ENCODE assay signal across 8 mouse cellular contexts in genomic region chr8:120113758-120114255, GRCm38 (mm10). TPM values are rescaled to one million over a fixed set of nuclear protein-coding genes. Genes with fewer than 3 reads are reported as not detected.
DNase-seq lines count a peak whose midpoint lies in the region; ATAC-seq lines count a peak whose summit lies in the region.

Gene 6430548M08Rik (plus strand): TSS chr8:120114152.

- H3K27me3 ChIP-seq in hindbrain, embryonic 11.5 days (ENCODE audit: control insufficient read depth, insufficient read depth, low read length), result peaks cover 21% of the 10 kb centered on the region

- under 1% methylated on average over 55 of the region's 61 CpGs for WGBS in hindbrain, embryonic 11.5 days

- peak; percentile 100 for DNase-seq in Muller cell, postnatal 12 days (ENCODE audit: inconsistent ontology term)
- DNase-seq in cerebellum, adult 9-11 months, result peak; percentile 100
- peak; percentile 100 for DNase-seq in frontal cortex, adult 2 months (ENCODE audit: extremely low spot score in 1 of 2, low spot score in 1 of 2)
- peak; percentile 100 for DNase-seq in hindbrain, embryonic 11.5 days (ENCODE audit: low spot score)
- DNase-seq in layer of hippocampus, postnatal 10 days (ENCODE audit: low spot score in 2 of 2), result peak; percentile 99 to 100
- peak; percentile 100 for DNase-seq in lung, postnatal 10 days
- DNase-seq in ovary, postnatal 36 days (ENCODE audit: low spot score), result peak; percentile 100
- DNase-seq in thymus, postnatal 25 days, result peak; percentile 100

- H3K9ac ChIP-seq in hindbrain, embryonic 11.5 days (ENCODE audit: low read depth, low read length), result peak within 1 kb of the TSS; percentile 64

- H3K9me3 ChIP-seq in hindbrain, embryonic 11.5 days (ENCODE audit: control insufficient read depth, low read length), result no peaks in the 10 kb centered on the region

- H3K4me3 ChIP-seq in hindbrain, embryonic 11.5 days (ENCODE audit: low read depth, low read length), result peak within 1 kb of the TSS; percentile 54

- no peaks in the 10 kb centered on the region; the same call in 1 of the 2 replicates for H3K4me1 ChIP-seq in hindbrain, embryonic 11.5 days (replicated peaks; ENCODE audit: control insufficient read depth, insufficient read depth, low read length)

- H3K36me3 ChIP-seq in hindbrain, embryonic 11.5 days (ENCODE audit: control insufficient read depth, insufficient read depth, low read length), result no peaks in the 10 kb centered on the region

- peak; percentile 96 for ATAC-seq in hindbrain, embryonic 11.5 days (ENCODE audit: low FRiP score)

- H3K4me2 ChIP-seq in hindbrain, embryonic 11.5 days (replicated peaks; ENCODE audit: low read depth, low read length), result peak within 1 kb of the TSS; percentile 66

- H3K27ac ChIP-seq in hindbrain, embryonic 11.5 days (ENCODE audit: low read depth, low read length), result peak within 1 kb of the TSS; percentile 71

RNA-seq across cellular contexts. Expression of gene 6430548M08Rik, which starts in this region (rescaled TPM):
- polyA plus RNA-seq in frontal cortex, adult 2 months (2012; rRNA removed), result 202 and 212 TPM in 2 replicates
- 9.8 and 11.2 TPM in 2 replicates for polyA plus RNA-seq in hindbrain, embryonic 11.5 days (2014; fragmentation: Nextera tagmentation; extraction: Ambion mirVana)
- 10 to 100 TPM; 76.5 to 86.8 TPM for total RNA-seq in layer of hippocampus, postnatal 10 days (2021)

Comparison
In these comparisons a context has a peak if more than half of its experiments do, and no peak if none do; other contexts are left out.
1. Peak in every context shown above with its lines: DNase-seq, ATAC-seq, H3K4me3 ChIP-seq and H3K27ac ChIP-seq.
2. RNA of gene 6430548M08Rik (polyA plus RNA-seq): 202 to 212 TPM in frontal cortex, adult 2 months; 9.8 to 11.2 TPM in hindbrain, embryonic 11.5 days; every median in the first group is over 10 times any median in the second.